Mouse (Mus musculus) embryonic fibroblast, embryonic 13.5 days (primary cell): ENCODE results near the gene Psmd9. TPM values are rescaled to one million over a fixed set of nuclear protein-coding genes. Genes with fewer than 3 reads are reported as not detected.

Experiments used
- H3K27ac ChIP-seq: 2 replicates; pipeline ENCODE4 v1.5.1; 2012; ENCODE audit warnings: low read length, control low read depth, inconsistent platforms; ENCODE audit not compliant: insufficient read depth
- H3K4me1 ChIP-seq: 2 replicates; pipeline ENCODE4 v1.6.1; 2011; ENCODE audit warnings: low read length; ENCODE audit not compliant: control insufficient read depth, insufficient read depth
- H3K4me3 ChIP-seq: 2 replicates; pipeline ENCODE4 v1.5.1; 2011; ENCODE audit warnings: mild to moderate bottlenecking, control low read depth, low read length; ENCODE audit not compliant: insufficient read depth
- CTCF ChIP-seq: IDR thresholded peaks from 2 replicates; pipeline ENCODE4 v1.5.1; 2011; ENCODE audit warnings: mild to moderate bottlenecking, control low read depth, low read length, moderate library complexity, borderline replicate concordance; ENCODE audit not compliant: insufficient read depth
- POLR2A ChIP-seq: IDR thresholded peaks from 2 replicates; pipeline ENCODE4 v1.6.1; 2011; ENCODE audit warnings: low read depth, mild to moderate bottlenecking, control low read depth, low read length, moderate library complexity
- polyA plus RNA-seq: library from polyadenylated mRNA; stranded (reverse); fragments of >200 nt; gene quantifications from 2 replicates; pipeline ENCODE4 v1.2.4, GENCODE M21; 2011; ENCODE audit warnings: low read depth; ENCODE audit not compliant: missing spikeins, insufficient read length

Psmd9 gene
- polyA plus RNA-seq, 1 experiment, result 28.4 TPM

DNA sequence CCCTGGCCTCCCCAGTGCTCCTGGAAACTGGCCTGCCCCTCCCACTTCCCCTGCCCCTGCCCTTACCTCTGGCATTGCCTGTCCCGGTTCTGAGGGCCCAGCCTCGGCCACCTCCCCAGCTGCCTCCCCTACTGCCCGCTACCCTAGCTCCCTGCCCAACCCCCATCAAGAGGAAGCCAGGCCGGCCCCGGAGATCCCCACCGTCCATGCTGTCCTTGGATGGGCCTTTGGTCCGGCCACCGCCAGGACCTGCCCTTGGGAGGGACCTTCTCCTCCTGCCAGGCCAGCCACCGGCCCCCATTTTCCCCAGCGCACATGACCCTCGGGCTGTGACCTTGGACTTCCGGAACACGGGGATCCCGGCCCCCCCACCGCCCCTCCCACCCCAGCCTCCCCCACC lies 8.9 kb upstream of the Psmd9 start:
- TF ChIP-seq CTCF (no peak), POLR2A (no peak)
- Histone ChIP-seq H3K27ac (no peak overlapping the region), H3K4me3 (no peak overlapping the region), H3K4me1 (no peaks in the 10 kb centered on the region)

DNA sequence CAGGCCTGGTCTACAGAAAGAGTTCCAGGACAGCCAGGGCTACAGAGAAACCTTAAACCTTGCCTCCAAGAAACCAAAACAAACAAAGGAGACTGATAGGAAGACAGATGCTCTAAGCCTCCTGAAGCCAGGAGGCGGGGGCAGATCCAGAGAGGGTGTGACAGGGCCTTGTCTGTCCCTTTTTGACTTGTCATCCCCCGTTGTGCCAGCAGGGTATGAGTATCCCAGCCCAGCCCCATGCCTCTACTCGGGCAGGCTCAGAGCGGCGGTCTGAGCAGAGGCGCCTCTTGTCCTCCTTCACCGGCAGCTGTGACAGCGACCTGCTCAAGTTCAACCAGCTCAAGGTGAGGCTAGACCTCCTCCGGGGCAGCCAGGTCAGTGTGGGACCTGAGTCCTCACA lies 6.3 kb upstream of the Psmd9 start:
- Histone ChIP-seq H3K4me1 (no peaks in the 10 kb centered on the region), H3K27ac (no peak overlapping the region), H3K4me3 (no peak overlapping the region)
- no peak for TF ChIP-seq POLR2A

DNA sequence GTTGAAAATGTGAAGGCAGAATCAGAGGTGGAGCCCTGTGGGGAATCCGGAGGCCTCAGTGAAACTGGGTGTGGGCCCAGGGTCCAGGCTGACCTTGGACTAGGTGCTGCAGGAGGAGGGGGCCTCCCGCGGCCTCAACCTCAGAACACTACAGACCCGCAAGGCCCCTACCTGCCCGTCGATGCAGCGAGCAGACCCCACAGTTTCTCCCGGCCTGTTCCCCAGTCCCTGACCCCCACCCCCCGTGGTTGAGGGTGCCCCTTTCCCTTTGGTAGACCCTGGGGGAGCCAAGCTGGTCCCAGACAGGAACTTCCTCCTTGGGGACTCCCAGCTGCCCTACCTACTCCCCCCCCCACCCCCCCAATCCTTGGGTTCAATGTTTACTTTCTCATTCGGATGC lies 2.8 kb upstream of the Psmd9 start:
- TF ChIP-seq CTCF, result no peak
- no peak for TF ChIP-seq POLR2A
- Histone ChIP-seq H3K4me3 (no peak overlapping the region), H3K4me1 (peaks cover 6% of the 10 kb centered on the region), H3K27ac (no peak overlapping the region)

DNA sequence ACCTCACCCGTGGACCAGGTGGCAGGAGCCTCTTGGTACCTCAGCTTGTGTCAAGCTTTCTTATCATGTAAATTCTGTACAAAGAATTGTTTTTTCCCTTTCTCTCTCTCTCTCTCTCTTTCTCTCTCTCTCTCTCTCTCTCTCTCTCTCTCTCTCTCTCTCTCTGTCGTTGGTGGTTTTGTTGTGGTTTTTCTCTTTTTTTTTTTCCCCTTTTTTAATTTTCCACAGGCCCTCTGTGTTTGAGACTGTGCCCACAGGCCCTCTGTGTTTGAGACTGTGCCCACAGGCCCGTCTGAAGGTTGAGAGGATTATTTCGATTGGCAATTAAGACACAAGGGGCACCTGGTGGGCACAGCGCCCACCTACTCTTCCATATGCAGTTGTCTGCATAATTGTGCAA lies 1.6 kb upstream of the Psmd9 start:
- no peak overlapping the region for H3K4me3 ChIP-seq
- H3K4me1 ChIP-seq, result peaks cover 6% of the 10 kb centered on the region
- TF ChIP-seq POLR2A, result no peak
- no peak for TF ChIP-seq CTCF
- H3K27ac ChIP-seq, result no peak overlapping the region

DNA sequence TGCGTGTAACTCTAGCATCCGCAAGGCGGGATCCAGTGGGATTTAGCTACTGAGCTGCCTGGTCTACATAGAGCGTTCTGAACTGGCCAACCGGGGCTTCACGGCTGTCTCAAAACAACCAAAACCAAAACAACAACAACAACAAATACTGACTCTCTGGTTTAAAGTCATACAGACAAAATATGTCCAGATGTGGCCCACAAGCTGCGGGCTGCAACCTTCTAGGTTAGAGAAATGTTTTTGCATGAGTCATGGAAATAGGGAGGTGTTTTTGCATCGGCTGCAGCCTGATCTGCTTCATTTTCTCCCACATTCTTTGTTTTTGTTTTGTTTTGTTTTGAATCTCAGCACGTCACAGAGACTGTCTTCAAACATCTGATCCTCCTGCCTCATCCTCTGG lies 1.2 kb downstream of the Psmd9 start:
- TF ChIP-seq POLR2A (no peak), CTCF (no peak)
- H3K4me1 ChIP-seq, result peaks cover 6% of the 10 kb centered on the region
- no peak overlapping the region for H3K4me3 ChIP-seq
- peak overlapping the region; percentile 21; the same call in 1 of the 2 replicates for H3K27ac ChIP-seq

DNA sequence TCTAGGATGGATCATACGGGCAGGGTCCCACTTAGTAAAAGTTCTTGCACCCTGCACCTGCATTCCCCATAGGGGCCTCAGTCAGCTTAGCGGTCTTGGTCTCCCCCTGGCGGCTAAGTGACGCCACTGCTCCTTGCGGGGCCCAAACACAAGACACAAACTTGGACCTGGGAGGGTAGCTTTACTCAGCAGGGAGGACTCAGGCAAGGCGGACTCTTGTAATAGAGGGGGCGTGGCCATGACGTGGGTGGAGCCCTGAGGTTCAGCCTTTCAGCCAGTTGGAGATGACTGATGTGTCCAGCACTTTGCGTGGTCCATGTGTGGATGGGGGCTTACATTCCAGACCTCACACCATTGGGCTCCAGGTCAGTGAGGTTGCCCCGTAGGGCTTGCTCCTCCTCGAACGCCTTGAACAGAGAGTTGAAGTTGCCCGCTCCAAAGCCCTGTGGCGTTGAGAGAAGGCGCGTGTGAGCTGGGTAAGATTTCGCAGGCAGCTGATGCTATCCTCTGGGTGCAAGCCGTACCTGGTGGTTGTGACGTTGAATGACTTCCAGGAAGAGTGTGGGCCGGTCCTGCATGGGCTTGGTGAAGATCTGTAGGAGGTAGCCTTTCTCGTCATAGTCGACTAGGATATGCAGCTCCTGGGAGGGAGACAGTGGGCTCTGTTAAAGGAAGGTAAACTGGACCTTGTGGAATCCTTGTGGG lies 2.6 kb downstream of the Psmd9 start:
- TF ChIP-seq POLR2A (0 out of 2 replicates have a peak, but pooled peaks have one; percentile 23), CTCF (peak; percentile 87; the same call in 1 of the 2 replicates)
- Histone ChIP-seq H3K4me1 (peaks cover 6% of the 10 kb centered on the region), H3K27ac (no peak overlapping the region), H3K4me3 (0 out of 2 replicates have a peak overlapping the region, but pooled peaks have one; percentile 1)

DNA sequence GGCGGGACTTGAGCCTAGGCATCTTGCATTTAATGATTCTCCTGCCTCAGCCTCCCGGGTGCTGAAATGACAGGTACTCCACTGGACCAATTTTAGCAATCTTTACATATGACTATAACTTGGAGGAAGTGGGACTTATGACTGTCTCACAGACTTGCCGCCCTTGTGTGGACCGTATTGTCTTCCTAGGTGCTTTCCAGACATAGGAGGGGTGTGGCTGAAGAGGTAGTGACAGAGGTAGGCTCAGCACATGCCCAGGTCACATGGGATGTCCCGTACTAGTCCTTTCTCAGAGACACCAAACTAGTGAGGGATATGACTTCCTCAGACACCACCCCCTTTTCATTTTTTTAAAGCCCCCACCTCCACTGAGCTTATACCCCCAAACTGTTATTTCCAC lies 9.6 kb downstream of the Psmd9 start:
- Histone ChIP-seq H3K27ac (no peak overlapping the region), H3K4me1 (no peaks in the 10 kb centered on the region), H3K4me3 (no peak overlapping the region)
- TF ChIP-seq CTCF, result no peak
- no peak for TF ChIP-seq POLR2A

DNA sequence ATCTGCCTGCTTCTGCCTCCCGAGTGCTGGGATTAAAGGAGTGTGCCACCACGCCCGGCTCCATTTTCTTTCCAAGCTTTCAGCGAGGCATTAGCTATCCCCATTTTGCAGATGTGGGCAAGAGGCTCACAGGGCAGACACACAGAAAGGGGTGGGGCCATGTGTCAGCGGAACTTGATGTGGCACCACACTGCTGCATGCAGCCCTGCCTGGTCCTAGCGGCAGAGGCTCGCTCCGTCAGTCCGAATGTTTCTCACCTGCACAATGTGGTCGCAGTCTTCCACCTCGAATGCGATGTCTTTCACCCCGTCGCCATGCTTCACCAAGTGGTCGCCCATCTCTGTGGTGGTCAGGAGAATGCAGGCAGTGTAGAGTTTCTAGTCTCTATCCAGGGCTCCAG lies 11.2 kb downstream of the Psmd9 start:
- TF ChIP-seq POLR2A, result no peak
- no peak for TF ChIP-seq CTCF
- no peak overlapping the region for H3K4me3 ChIP-seq
- no peak overlapping the region for H3K27ac ChIP-seq
- H3K4me1 ChIP-seq, result no peaks in the 10 kb centered on the region

DNA sequence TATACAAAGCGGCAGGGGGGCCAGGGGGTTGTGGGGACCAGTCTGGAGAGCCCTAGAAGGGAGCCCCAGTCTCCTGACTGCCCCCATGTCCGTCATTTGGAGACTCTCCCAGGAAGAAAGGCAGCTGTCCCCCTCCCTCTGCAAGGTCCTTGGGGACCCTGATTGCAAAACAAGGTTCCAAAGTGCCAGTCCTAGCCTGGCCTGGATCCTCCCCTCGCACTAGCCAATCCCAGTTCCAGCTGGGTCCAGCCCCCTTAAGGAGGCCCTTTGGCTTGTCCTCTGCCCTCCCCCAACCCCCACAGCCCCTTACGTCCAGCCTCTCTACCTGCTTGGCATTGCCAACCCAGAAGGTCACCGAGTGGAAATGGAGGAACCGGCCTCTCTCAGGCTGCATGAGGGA lies 12.3 kb downstream of the Psmd9 start:
- no peaks in the 10 kb centered on the region for H3K4me1 ChIP-seq
- TF ChIP-seq CTCF, result no peak
- TF ChIP-seq POLR2A, result no peak
- H3K27ac ChIP-seq, result no peak overlapping the region
- no peak overlapping the region for H3K4me3 ChIP-seq

DNA sequence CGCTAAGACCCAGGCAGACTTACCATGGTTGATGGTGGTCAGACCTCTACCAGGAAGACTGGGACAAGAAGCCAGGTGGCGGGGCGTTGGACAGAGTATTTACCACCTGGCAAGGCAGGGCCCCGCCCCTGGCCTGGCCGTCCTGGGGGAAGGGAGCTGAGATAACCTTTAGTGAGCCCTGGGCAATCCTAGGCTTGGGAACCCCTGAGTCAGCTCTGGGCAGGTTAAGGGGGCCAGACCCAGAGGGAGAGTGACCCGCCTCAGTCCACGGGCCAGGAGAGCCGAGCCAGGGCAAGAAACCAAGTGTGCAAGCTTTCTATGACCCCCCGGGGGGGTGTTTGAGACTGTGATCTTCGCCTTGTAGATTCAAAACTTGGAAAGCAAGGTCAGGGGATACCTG lies 13.4 kb downstream of the Psmd9 start, which contains the start of gene Hpd:
TSS of gene Hpd (minus strand) at position 77 of the 400 bp plus-strand sequence.
- Histone ChIP-seq H3K4me1 (no peaks in the 10 kb centered on the region), H3K27ac (no peak within 1 kb of the TSS), H3K4me3 (no peak within 1 kb of the TSS)
- no peak for TF ChIP-seq CTCF
- TF ChIP-seq POLR2A, result no peak

DNA sequence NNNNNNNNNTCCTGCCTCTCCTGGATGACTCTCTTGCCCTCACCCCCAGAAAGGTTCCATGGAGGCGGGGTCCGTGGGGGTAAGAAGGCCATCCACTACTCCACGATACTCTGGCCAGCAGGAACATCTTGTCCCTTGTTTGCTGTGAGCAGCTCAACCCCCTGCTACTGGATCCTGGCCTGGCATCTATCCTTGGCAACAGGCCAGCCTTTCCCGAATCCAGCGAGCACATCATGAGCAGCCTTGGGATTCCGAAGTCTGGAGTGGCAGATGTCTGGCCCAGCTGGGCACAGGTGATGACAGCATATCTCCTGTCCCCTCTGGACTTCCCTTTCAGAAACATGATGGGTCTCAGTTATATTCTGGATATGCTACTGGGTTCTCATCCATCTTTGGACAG lies 16.8 kb downstream of the Psmd9 start:
- no peak for TF ChIP-seq CTCF
- no peak for TF ChIP-seq POLR2A
- H3K4me3 ChIP-seq, result no peak overlapping the region
- no peaks in the 10 kb centered on the region for H3K4me1 ChIP-seq
- H3K27ac ChIP-seq, result no peak overlapping the region
